Mouse (Mus musculus): Measurements from ENCODE around the gene Wwox.

- TF ChIP-seq CTCF (IDR thresholded peaks at IDR 0.05; ENCODE audit: low read depth, low read length) (peak; percentile 33), POLR2A (IDR thresholded peaks at IDR 0.05; ENCODE audit: insufficient read depth, low read length) (no peak), EP300 (IDR thresholded peaks at IDR 0.05; ENCODE audit: insufficient read depth, low read depth, low read length) (no peak)
These were observed 493.8 kb downstream of the Wwox start for GRCm38 (mm10) chr8:114933248-114933647.

Data from ES-Bruce4 (cell line).